Mouse (Mus musculus): ENCODE measurements around the gene Epb41l5. TPM values are rescaled to one million over a fixed set of nuclear protein-coding genes. Genes with fewer than 3 reads are reported as not detected.

Gene Epb41l5
- polyA plus RNA-seq, 1 experiment from 2014 or later = 25.5 TPM

DNA sequence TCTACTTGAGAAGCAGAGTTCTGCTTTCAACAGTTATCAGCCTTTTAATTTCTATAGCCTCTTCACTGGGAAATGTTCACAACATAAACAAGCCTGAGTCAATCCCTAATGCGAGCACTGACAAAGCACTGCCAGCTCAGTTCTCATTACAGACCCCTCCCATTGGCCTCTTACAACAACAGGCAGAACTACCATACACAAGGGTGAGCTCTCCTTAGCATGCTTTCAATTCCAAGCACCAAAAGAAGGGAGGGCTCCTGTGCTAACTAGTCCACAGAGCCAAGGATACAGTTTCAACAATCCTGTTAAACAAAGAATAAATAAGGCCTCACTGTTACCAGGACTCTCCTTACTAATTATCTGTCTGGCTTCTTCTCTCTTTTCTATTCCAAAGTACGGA is 24.4 kb downstream of the Epb41l5 start:
- Histone ChIP-seq H3K4me1 (ENCODE audit: insufficient read depth) (no peaks in the 10 kb centered on the region), H3K4me2 (ENCODE audit: low read depth, low read length) (no peak overlapping the region), H3K36me3 (replicated peaks; ENCODE audit: insufficient read depth, low read length) (0 out of 2 replicates have a peak, but pooled peaks cover 9% of the 10 kb centered on the region), H3K9ac (replicated peaks) (no peak overlapping the region), H3K27me3 (ENCODE audit: insufficient read depth, low read length) (no peaks in the 10 kb centered on the region), H3K9me3 (ENCODE audit: low read length) (no peaks in the 10 kb centered on the region), H3K27ac (ENCODE audit: low read depth) (no peak overlapping the region), H3K4me3 (ENCODE audit: low read depth, low read length) (no peak overlapping the region)
- TF ChIP-seq CTCF (IDR thresholded peaks at IDR 0.05; ENCODE audit: low read depth) = no peak
- no peak for DNase-seq
- 74% methylated on average over 2 of the region's 2 CpGs for WGBS (ENCODE audit: insufficient replicate concordance)
- no peak for ATAC-seq

DNA sequence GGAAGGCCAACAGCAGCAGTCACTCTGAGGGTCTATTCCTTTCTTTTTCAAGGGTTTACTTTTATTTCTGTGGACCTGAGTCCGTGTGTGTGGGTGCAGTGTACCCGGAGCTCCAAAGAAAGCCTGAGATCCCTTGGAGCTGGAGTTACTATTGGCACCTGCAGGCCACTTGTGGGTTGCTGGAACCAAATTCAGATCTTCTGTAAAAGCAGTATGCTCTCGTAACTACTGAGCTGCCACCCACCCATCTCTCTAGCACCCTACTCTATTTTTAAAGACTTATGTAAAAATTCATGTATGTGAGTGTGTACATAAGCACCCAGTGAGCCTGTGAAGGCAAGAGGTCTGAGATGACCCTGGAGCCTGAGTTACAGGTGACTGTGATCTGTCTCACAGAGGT is 43.4 kb downstream of the Epb41l5 start:
- no peak for DNase-seq
- Histone ChIP-seq H3K4me3 (ENCODE audit: low read depth, low read length) (no peak overlapping the region), H3K9ac (replicated peaks) (no peak overlapping the region), H3K9me3 (ENCODE audit: low read length) (no peaks in the 10 kb centered on the region), H3K4me2 (ENCODE audit: low read depth, low read length) (no peak overlapping the region), H3K4me1 (ENCODE audit: insufficient read depth) (no peaks in the 10 kb centered on the region), H3K27me3 (ENCODE audit: insufficient read depth, low read length) (no peaks in the 10 kb centered on the region), H3K27ac (ENCODE audit: low read depth) (no peak overlapping the region), H3K36me3 (replicated peaks; ENCODE audit: insufficient read depth, low read length) (no peaks in the 10 kb centered on the region)
- no peak for TF ChIP-seq CTCF (IDR thresholded peaks at IDR 0.05; ENCODE audit: low read depth)
- TF ChIP-seq EP300 (IDR thresholded peaks at IDR 0.05; ENCODE audit: low read depth) = no peak
- ATAC-seq = no peak
- WGBS (ENCODE audit: insufficient replicate concordance) = 78% methylated on average over 3 of the region's 3 CpGs

DNA sequence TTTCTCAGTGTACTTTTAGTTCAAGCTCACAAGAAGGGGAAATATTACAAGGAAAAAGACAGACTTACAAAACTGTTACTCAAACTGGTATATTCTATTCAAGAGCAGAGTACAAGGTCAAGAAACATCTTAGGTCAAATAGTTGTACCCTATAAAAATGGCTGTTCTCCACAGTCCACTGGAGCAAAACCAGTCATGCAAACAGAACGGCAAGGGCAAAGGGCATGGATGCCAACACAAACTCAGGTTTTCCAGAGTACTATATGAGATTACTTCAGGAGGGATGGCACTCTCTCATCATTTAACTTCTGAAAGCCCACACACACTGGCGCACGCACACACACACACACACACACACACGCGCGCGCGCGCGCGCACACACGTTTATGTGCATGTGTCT is 46.4 kb downstream of the Epb41l5 start:
- ATAC-seq = no peak
- DNase-seq = no peak
- 95% methylated on average over 12 of the region's 12 CpGs for WGBS (ENCODE audit: insufficient replicate concordance)

GRCm38 (mm10) chr1:119598855-119599254 is 49.9 kb downstream of the Epb41l5 start:
- no peaks in the 10 kb centered on the region for H3K27me3 ChIP-seq (ENCODE audit: insufficient read depth, low read length)
- 61% methylated on average over 6 of the region's 6 CpGs for WGBS (ENCODE audit: insufficient replicate concordance)
- no peak for DNase-seq

More for the DNA sequence above, 46.4 kb downstream of the Epb41l5 start:
- H3K4me1 ChIP-seq (ENCODE audit: insufficient read depth) = no peaks in the 10 kb centered on the region
- no peak overlapping the region for H3K27ac ChIP-seq (ENCODE audit: low read depth)
- TF ChIP-seq CTCF (IDR thresholded peaks at IDR 0.05; ENCODE audit: low read depth) = no peak
- TF ChIP-seq EP300 (IDR thresholded peaks at IDR 0.05; ENCODE audit: low read depth) = no peak
- no peak overlapping the region for H3K4me2 ChIP-seq (ENCODE audit: low read depth, low read length)
- no peak overlapping the region for H3K4me3 ChIP-seq (ENCODE audit: low read depth, low read length)
- no peak overlapping the region for H3K9ac ChIP-seq (replicated peaks)
- 0 out of 2 replicates have a peak, but pooled peaks cover 4% of the 10 kb centered on the region for H3K36me3 ChIP-seq (replicated peaks; ENCODE audit: insufficient read depth, low read length)
- H3K27me3 ChIP-seq (ENCODE audit: insufficient read depth, low read length) = no peaks in the 10 kb centered on the region
- H3K9me3 ChIP-seq (ENCODE audit: low read length) = no peaks in the 10 kb centered on the region

GRCm38 (mm10) chr1:119596954-119597480 is 51.8 kb downstream of the Epb41l5 start:
- Histone ChIP-seq H3K4me3 (ENCODE audit: low read depth, low read length) (no peak overlapping the region), H3K27me3 (ENCODE audit: insufficient read depth, low read length) (no peaks in the 10 kb centered on the region), H3K4me2 (ENCODE audit: low read depth, low read length) (no peak overlapping the region), H3K36me3 (replicated peaks; ENCODE audit: insufficient read depth, low read length) (peaks cover 4% of the 10 kb centered on the region; the same call in 1 of the 2 replicates), H3K9me3 (ENCODE audit: low read length) (no peaks in the 10 kb centered on the region), H3K9ac (replicated peaks) (no peak overlapping the region), H3K27ac (ENCODE audit: low read depth) (no peak overlapping the region), H3K4me1 (ENCODE audit: insufficient read depth) (no peaks in the 10 kb centered on the region)
- ATAC-seq = no peak
- TF ChIP-seq CTCF (IDR thresholded peaks at IDR 0.05; ENCODE audit: low read depth) = no peak
- no peak for TF ChIP-seq EP300 (IDR thresholded peaks at IDR 0.05; ENCODE audit: low read depth)
- no peak for DNase-seq
- 79% methylated on average over 3 of the region's 3 CpGs for WGBS (ENCODE audit: insufficient replicate concordance)

More at GRCm38 (mm10) chr1:119598855-119599254, 49.9 kb downstream of the Epb41l5 start:
- Histone ChIP-seq H3K4me3 (ENCODE audit: low read depth, low read length) (no peak overlapping the region), H3K9ac (replicated peaks) (no peak overlapping the region), H3K4me2 (ENCODE audit: low read depth, low read length) (no peak overlapping the region), H3K27ac (ENCODE audit: low read depth) (no peak overlapping the region), H3K4me1 (ENCODE audit: insufficient read depth) (no peaks in the 10 kb centered on the region), H3K9me3 (ENCODE audit: low read length) (no peaks in the 10 kb centered on the region), H3K36me3 (replicated peaks; ENCODE audit: insufficient read depth, low read length) (peaks cover 4% of the 10 kb centered on the region; the same call in 1 of the 2 replicates)
- no peak for ATAC-seq
- TF ChIP-seq CTCF (IDR thresholded peaks at IDR 0.05; ENCODE audit: low read depth) (no peak), EP300 (IDR thresholded peaks at IDR 0.05; ENCODE audit: low read depth) (no peak)

DNA sequence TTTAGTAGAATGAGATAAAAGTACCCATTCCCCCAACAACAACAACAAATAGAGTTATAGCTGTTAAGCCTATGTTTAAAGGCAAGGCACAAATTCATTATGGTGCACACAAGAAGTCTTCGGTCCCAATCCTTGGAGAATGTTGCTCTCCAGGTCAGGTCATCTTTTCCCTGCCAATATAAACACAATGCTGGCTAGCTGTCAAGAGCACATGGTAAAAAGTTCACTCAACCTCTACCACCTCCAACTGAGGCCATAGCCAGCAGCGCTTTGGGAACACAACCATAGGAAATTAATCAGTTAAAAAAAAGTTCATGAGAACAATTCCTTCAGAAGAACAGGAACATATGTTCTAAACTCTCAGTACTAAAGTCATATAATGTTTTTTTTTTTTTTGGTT is 58.8 kb downstream of the Epb41l5 start:
- no peak overlapping the region for H3K9ac ChIP-seq (replicated peaks)
- ATAC-seq (peak; percentile 67), DNase-seq (peak; percentile 41)
- H3K27ac ChIP-seq (ENCODE audit: low read depth) = no peak overlapping the region
- no peak overlapping the region for H3K4me3 ChIP-seq (ENCODE audit: low read depth, low read length)
- TF ChIP-seq CTCF (IDR thresholded peaks at IDR 0.05; ENCODE audit: low read depth) (no peak), EP300 (IDR thresholded peaks at IDR 0.05; ENCODE audit: low read depth) (no peak)
- no peaks in the 10 kb centered on the region for H3K4me1 ChIP-seq (ENCODE audit: insufficient read depth)
- H3K9me3 ChIP-seq (ENCODE audit: low read length) = no peaks in the 10 kb centered on the region
- no peaks in the 10 kb centered on the region for H3K27me3 ChIP-seq (ENCODE audit: insufficient read depth, low read length)
- WGBS (ENCODE audit: insufficient replicate concordance) = 48% methylated on average over 2 of the region's 2 CpGs
- H3K36me3 ChIP-seq (replicated peaks; ENCODE audit: insufficient read depth, low read length) = no peaks in the 10 kb centered on the region
- H3K4me2 ChIP-seq (ENCODE audit: low read depth, low read length) = no peak overlapping the region
